Mouse (Mus musculus) ES-E14 (cell line): ENCODE measurements around the gene Atl2. TPM values are rescaled to one million over a fixed set of nuclear protein-coding genes. Genes with fewer than 3 reads are reported as not detected.
A peak's percentile ranks its signal among the peaks of the same experiment; 100 is the strongest.

ENCODE experiments used
- DNase-seq: peaks from one replicate; pipeline ENCODE4 v3.0.0-alpha.2; 2013; ENCODE audit warnings: low read depth, low spot score
- H3K27ac ChIP-seq: 2 replicates; pipeline ENCODE4 v1.5.1; 2012; ENCODE audit warnings: low read depth, mild to moderate bottlenecking, low read length, moderate library complexity, mixed read lengths; ENCODE audit not compliant: poor library complexity, insufficient read depth, severe bottlenecking
- H3K36me3 ChIP-seq: 2 replicates; pipeline ENCODE4 v1.6.1; 2012; ENCODE audit warnings: mild to moderate bottlenecking, low read length, moderate library complexity, mixed read lengths; ENCODE audit not compliant: control insufficient read depth, poor library complexity, insufficient read depth, severe bottlenecking
- H3K4me1 ChIP-seq, 2 experiments: fragments of 150-350 bp in 1 of 2; sonication (generic) in 1 of 2; 2 replicates each; pipeline ENCODE4 v1.6.1; 2012; ENCODE audit warnings: low read length in 2 of 2, mild to moderate bottlenecking in 1 of 2, mixed read lengths in 1 of 2; ENCODE audit not compliant: control insufficient read depth in 2 of 2, insufficient read depth in 2 of 2, poor library complexity in 1 of 2
- H3K4me3 ChIP-seq, 2 experiments: fragments of 150-350 bp in 1 of 2; sonication (generic) in 1 of 2; 2 replicates each; pipeline ENCODE4 v1.5.1; 2012; ENCODE audit warnings: low read length in 2 of 2, low read depth in 1 of 2, mild to moderate bottlenecking in 1 of 2, mixed read lengths in 1 of 2; ENCODE audit not compliant: insufficient read depth in 1 of 2, poor library complexity in 1 of 2, severe bottlenecking in 1 of 2
- H3K9ac ChIP-seq: 2 replicates; pipeline ENCODE4 v1.6.1; 2012; ENCODE audit warnings: low read depth, mild to moderate bottlenecking, low read length, mixed read lengths; ENCODE audit not compliant: poor library complexity, insufficient read depth, severe bottlenecking
- H3K9me3 ChIP-seq: fragments of 150-350 bp; sonication (generic); 2 replicates; pipeline ENCODE4 v1.6.1; 2012; ENCODE audit warnings: low read depth, mild to moderate bottlenecking, low read length; ENCODE audit not compliant: control insufficient read depth, insufficient read depth
- CHD2 ChIP-seq: IDR thresholded peaks from 2 replicates; pipeline ENCODE4 v1.6.1; 2014; ENCODE audit warnings: mild to moderate bottlenecking, low read depth, low read length, inconsistent platforms
- HCFC1 ChIP-seq: IDR thresholded peaks from 2 replicates; pipeline ENCODE4 v1.6.1; 2012; ENCODE audit warnings: low read length, inconsistent platforms, borderline replicate concordance; ENCODE audit not compliant: insufficient read depth
- MAFK ChIP-seq: IDR thresholded peaks from 2 replicates; pipeline ENCODE4 v1.6.1; 2014; ENCODE audit warnings: mild to moderate bottlenecking, low read depth, low read length, inconsistent platforms; ENCODE audit not compliant: insufficient read depth
- ZC3H11A ChIP-seq: IDR thresholded peaks from 2 replicates; pipeline ENCODE4 v1.6.1; 2012; ENCODE audit warnings: low read depth, mild to moderate bottlenecking, inconsistent platforms, low read length, borderline replicate concordance
- ZNF384 ChIP-seq: IDR thresholded peaks from 2 replicates; pipeline ENCODE4 v1.6.1; 2012; ENCODE audit warnings: low read depth, low read length, inconsistent platforms
- in situ Hi-C, 2 experiments: fragments of 600-800 bp; cut with MboI; formaldehyde crosslinking; loops; one replicate each; pipeline ENCODE4 v1.15.1; 2025; ENCODE audit warnings: low sequenced_read_pairs in 2 of 2, inconsistent platforms in 1 of 2; ENCODE audit not compliant: unreplicated experiment in 2 of 2
- total RNA-seq: library from RNA; depleted of rRNA; stranded (reverse); fragments of 300-350 nt; gene quantifications from 2 replicates; pipeline ENCODE4 v1.2.3, GENCODE M21; 2012

Atl2 gene
- total RNA-seq, 1 experiment: 44.4 TPM

- TF ChIP-seq MAFK (no peak), CHD2 (no peak), ZC3H11A (no peak), ZNF384 (no peak), HCFC1 (no peak)
Observed at GRCm38 (mm10) chr17:79897666-79898065, 1.7 kb upstream of the Atl2 start.

GRCm38 (mm10) chr17:79894971-79895882, 696 bp downstream of the Atl2 start:
- Histone ChIP-seq H3K36me3 (no peaks in the 10 kb centered on the region; the same call in 1 of the 2 replicates), H3K4me3 (peak overlapping the region; percentile 87 to 91), H3K27ac (peak overlapping the region; percentile 85), H3K9ac (peak overlapping the region; percentile 97), H3K9me3 (no peaks in the 10 kb centered on the region), H3K4me1 (peaks cover 6 to 14% of the 10 kb centered on the region in 2 experiments)
- in situ Hi-C loops: no loop called here
- TF ChIP-seq MAFK (no peak), HCFC1 (no peak), ZNF384 (no peak), CHD2 (no peak), ZC3H11A (no peak)
- peak; percentile 54 for DNase-seq

More at GRCm38 (mm10) chr17:79897666-79898065, 1.7 kb upstream of the Atl2 start:
- no peaks in the 10 kb centered on the region; the same call in 1 of the 2 replicates for H3K36me3 ChIP-seq
- peaks cover 3 to 13% of the 10 kb centered on the region in 2 experiments; a peak in 3 of 4 replicates for H3K4me1 ChIP-seq
- H3K9ac ChIP-seq: no peak overlapping the region
- H3K4me3 ChIP-seq: no peak overlapping the region
- no peaks in the 10 kb centered on the region for H3K9me3 ChIP-seq
- H3K27ac ChIP-seq: no peak overlapping the region
- in situ Hi-C loops: no loop called here
- no peak for DNase-seq

- Histone ChIP-seq H3K36me3 (no peaks in the 10 kb centered on the region; the same call in 1 of the 2 replicates), H3K9me3 (no peaks in the 10 kb centered on the region), H3K4me1 (peaks cover 6 to 19% of the 10 kb centered on the region in 2 experiments), H3K27ac (no peak overlapping the region), H3K4me3 (peak overlapping the region in 1 of 2 experiments; percentile 87; a peak in 2 of 4 replicates), H3K9ac (no peak overlapping the region)
- in situ Hi-C loops: no loop called here
- TF ChIP-seq HCFC1 (no peak), MAFK (no peak), ZNF384 (no peak), ZC3H11A (no peak), CHD2 (no peak)
- DNase-seq: no peak
Observed at GRCm38 (mm10) chr17:79894054-79894453, 1.9 kb downstream of the Atl2 start.

GRCm38 (mm10) chr17:79891944-79892343, 4.0 kb downstream of the Atl2 start:
- in situ Hi-C loops: no loop called here
- H3K4me3 ChIP-seq: no peak overlapping the region
- TF ChIP-seq ZC3H11A: no peak
- TF ChIP-seq MAFK: no peak
- TF ChIP-seq HCFC1: no peak
- no peak for TF ChIP-seq CHD2
- TF ChIP-seq ZNF384: no peak
- DNase-seq: no peak
- no peaks in the 10 kb centered on the region; the same call in 1 of the 2 replicates for H3K36me3 ChIP-seq
- no peaks in the 10 kb centered on the region for H3K9me3 ChIP-seq
- no peak overlapping the region for H3K27ac ChIP-seq
- no peak overlapping the region for H3K9ac ChIP-seq
- peaks cover 4 to 13% of the 10 kb centered on the region in 2 experiments for H3K4me1 ChIP-seq
